Mouse (Mus musculus) kidney, embryonic 15.5 days (tissue): ENCODE measurements around the gene Frmd4b. TPM values are rescaled to one million over a fixed set of nuclear protein-coding genes. Genes with fewer than 3 reads are reported as not detected.
A peak's percentile ranks its signal among the peaks of the same experiment; 100 is the strongest.

ENCODE experiments used
- ATAC-seq: fragments of 200-750 bp; cut with Nextera tagmentation; replicated peaks from 2 replicates; pipeline ENCODE4 v1.8.0; 2017; ENCODE audit warnings: moderate TSS enrichment; ENCODE audit not compliant: low FRiP score
- H3K27ac ChIP-seq: fragments of 300-500 bp; sonication (generic); 2 replicates; pipeline ENCODE4 v1.5.1; 2015; ENCODE audit warnings: mild to moderate bottlenecking, inconsistent platforms
- H3K27me3 ChIP-seq: fragments of 300-500 bp; sonication (generic); 2 replicates; pipeline ENCODE4 v1.6.1; 2015; ENCODE audit warnings: inconsistent platforms
- H3K36me3 ChIP-seq: fragments of 300-500 bp; sonication (generic); 2 replicates; pipeline ENCODE4 v1.6.1; 2015; ENCODE audit warnings: inconsistent platforms
- H3K4me1 ChIP-seq: fragments of 300-500 bp; sonication (generic); 2 replicates; pipeline ENCODE4 v1.6.1; 2015; ENCODE audit warnings: inconsistent platforms
- H3K4me2 ChIP-seq: fragments of 300-500 bp; sonication (generic); 2 replicates; pipeline ENCODE4 v1.6.1; 2015; ENCODE audit warnings: moderate library complexity, mild to moderate bottlenecking, inconsistent platforms
- H3K4me3 ChIP-seq: fragments of 300-500 bp; sonication (generic); replicated peaks from 2 replicates; pipeline ENCODE4 v1.5.1; 2015; ENCODE audit warnings: mild to moderate bottlenecking, inconsistent platforms
- H3K9ac ChIP-seq: fragments of 300-500 bp; sonication (generic); 2 replicates; pipeline ENCODE4 v1.6.1; 2015; ENCODE audit warnings: mild to moderate bottlenecking, inconsistent platforms
- H3K9me3 ChIP-seq: fragments of 300-500 bp; sonication (generic); replicated peaks from 2 replicates; pipeline ENCODE4 v1.6.1; 2016; ENCODE audit warnings: inconsistent platforms
- WGBS: fragments of 180-500 bp; shearing (Covaris S2); methylation state at CpG from one replicate; pipeline ENCODE4 v1.1.7; 2015; ENCODE audit warnings: mixed read lengths; 5-methylcytosine and 5-hydroxymethylcytosine counted together
- polyA plus RNA-seq: library from polyadenylated mRNA; unstranded; fragments of >200 nt; fragmentation: Nextera tagmentation; extraction: Ambion mirVana; gene quantifications from 2 replicates; pipeline ENCODE4 v1.2.1, GENCODE M21; 2015

Gene Frmd4b
- polyA plus RNA-seq, 1 experiment from 2014 or later: 16.2 TPM

DNA sequence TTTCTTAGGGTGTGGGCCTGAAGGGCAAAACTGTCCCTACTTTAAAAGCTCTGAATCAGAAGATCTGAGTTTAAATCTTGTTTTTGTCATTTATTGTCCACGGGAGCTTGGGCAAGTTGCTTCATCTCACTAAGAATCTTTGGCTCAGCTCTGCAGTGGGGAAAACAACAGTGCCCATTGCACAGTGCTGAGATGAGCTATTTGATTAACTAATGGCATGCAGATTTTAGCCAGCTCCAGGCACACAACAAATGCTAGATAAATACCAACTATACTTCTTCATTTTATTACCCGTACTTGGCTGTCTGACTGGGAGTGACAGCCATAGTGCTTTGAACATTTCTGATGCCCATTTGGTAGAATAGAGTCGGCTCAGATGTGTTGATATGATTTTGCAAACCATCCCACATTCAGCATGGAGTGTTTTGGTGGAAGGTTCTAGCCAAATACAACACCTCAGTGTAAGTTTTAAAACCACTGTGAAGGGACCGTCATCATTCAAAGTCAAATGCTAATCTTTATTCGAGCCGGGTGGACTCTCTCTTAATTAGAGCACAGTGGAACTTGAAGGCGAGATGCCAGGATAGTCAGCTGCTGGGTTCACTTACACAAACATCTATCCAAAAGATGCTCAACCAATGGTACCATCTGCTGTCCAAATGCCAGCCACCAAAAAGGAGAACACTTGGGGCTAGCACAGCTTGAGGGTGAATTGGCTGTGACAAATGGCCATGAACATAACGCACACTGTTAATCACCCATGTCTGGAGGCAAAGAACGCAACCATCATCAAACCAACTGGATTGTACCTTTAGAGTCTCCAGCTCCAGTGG, 313.8 kb downstream of the Frmd4b start:
- WGBS: 77% methylated on average over 9 of the region's 9 CpGs
- ATAC-seq: no peak
- no peaks in the 10 kb centered on the region for H3K27me3 ChIP-seq
- H3K4me1 ChIP-seq: no peaks in the 10 kb centered on the region
- no peak overlapping the region for H3K9ac ChIP-seq
- no peak overlapping the region for H3K4me3 ChIP-seq
- no peaks in the 10 kb centered on the region for H3K9me3 ChIP-seq
- H3K36me3 ChIP-seq: peaks cover 61% of the 10 kb centered on the region
- H3K4me2 ChIP-seq: no peak overlapping the region
- H3K27ac ChIP-seq: no peak overlapping the region

GRCm38 (mm10) chr6:97302303-97302702, 315.0 kb downstream of the Frmd4b start:
- no peak for ATAC-seq
- H3K4me1 ChIP-seq: no peaks in the 10 kb centered on the region
- H3K4me2 ChIP-seq: no peak overlapping the region
- no peak overlapping the region for H3K27ac ChIP-seq
- no peaks in the 10 kb centered on the region for H3K9me3 ChIP-seq
- H3K27me3 ChIP-seq: no peaks in the 10 kb centered on the region
- 89% methylated on average over 7 of the region's 7 CpGs for WGBS
- no peak overlapping the region for H3K9ac ChIP-seq
- H3K4me3 ChIP-seq: no peak overlapping the region
- H3K36me3 ChIP-seq: peaks cover 65% of the 10 kb centered on the region

DNA sequence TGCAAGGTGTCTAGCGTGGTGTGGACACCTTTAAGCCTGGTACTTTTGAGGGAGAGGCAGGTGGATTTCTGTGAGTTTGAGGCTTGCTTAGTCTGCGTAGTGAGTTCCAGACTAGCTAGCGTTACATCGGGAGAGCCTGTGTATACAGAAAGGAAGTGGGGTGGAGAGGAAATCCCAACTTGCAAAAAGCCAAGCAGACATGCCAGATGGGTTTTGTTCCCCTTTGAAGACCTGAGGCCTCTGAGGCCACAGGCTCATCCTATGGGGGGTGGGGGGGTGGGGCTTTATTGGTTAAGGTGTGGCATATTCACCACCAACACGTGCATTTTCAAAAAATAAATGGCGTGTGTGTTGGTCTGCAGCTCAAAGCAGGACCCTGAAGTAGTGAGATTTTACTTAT, 316.7 kb downstream of the Frmd4b start:
- H3K4me3 ChIP-seq: no peak overlapping the region
- H3K27me3 ChIP-seq: no peaks in the 10 kb centered on the region
- ATAC-seq: no peak
- WGBS: 92% methylated on average over 6 of the region's 6 CpGs
- H3K4me1 ChIP-seq: no peaks in the 10 kb centered on the region
- no peak overlapping the region for H3K4me2 ChIP-seq
- H3K27ac ChIP-seq: no peak overlapping the region
- H3K9ac ChIP-seq: no peak overlapping the region
- peaks cover 69% of the 10 kb centered on the region for H3K36me3 ChIP-seq
- H3K9me3 ChIP-seq: no peaks in the 10 kb centered on the region

GRCm38 (mm10) chr6:97300180-97300579, 317.2 kb downstream of the Frmd4b start:
- H3K9me3 ChIP-seq: no peaks in the 10 kb centered on the region
- no peaks in the 10 kb centered on the region for H3K27me3 ChIP-seq
- H3K4me1 ChIP-seq: no peaks in the 10 kb centered on the region
- H3K4me3 ChIP-seq: no peak overlapping the region
- WGBS: 93% methylated on average over 6 of the region's 6 CpGs
- peaks cover 69% of the 10 kb centered on the region for H3K36me3 ChIP-seq
- no peak for ATAC-seq
- no peak overlapping the region for H3K27ac ChIP-seq
- no peak overlapping the region for H3K4me2 ChIP-seq
- H3K9ac ChIP-seq: no peak overlapping the region

DNA sequence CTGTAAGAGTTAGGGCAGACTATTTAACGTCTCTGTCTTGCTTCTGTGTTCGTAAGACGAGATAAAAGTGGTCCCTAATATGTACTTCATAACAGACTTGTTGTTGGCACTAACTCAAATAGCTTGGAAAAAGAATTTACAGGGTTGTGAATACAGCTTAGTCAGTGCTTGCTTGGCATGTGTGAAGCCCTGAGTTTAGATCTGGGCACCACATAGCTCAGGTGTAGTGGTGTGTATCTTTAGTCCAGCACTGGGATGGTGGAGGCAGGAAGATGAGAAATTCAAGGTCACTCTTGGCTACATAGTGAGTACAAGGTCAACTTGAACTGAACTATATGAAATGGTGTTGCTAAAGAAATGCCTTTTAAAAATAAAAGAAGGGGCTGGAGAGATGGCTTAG, 320.2 kb downstream of the Frmd4b start:
- Histone ChIP-seq H3K27ac (no peak overlapping the region), H3K4me3 (no peak overlapping the region), H3K4me1 (no peaks in the 10 kb centered on the region), H3K36me3 (peaks cover 54% of the 10 kb centered on the region), H3K4me2 (no peak overlapping the region), H3K9ac (no peak overlapping the region), H3K9me3 (no peaks in the 10 kb centered on the region), H3K27me3 (no peaks in the 10 kb centered on the region)
- ATAC-seq: no peak
- 75% methylated on average over 3 of the region's 3 CpGs for WGBS

DNA sequence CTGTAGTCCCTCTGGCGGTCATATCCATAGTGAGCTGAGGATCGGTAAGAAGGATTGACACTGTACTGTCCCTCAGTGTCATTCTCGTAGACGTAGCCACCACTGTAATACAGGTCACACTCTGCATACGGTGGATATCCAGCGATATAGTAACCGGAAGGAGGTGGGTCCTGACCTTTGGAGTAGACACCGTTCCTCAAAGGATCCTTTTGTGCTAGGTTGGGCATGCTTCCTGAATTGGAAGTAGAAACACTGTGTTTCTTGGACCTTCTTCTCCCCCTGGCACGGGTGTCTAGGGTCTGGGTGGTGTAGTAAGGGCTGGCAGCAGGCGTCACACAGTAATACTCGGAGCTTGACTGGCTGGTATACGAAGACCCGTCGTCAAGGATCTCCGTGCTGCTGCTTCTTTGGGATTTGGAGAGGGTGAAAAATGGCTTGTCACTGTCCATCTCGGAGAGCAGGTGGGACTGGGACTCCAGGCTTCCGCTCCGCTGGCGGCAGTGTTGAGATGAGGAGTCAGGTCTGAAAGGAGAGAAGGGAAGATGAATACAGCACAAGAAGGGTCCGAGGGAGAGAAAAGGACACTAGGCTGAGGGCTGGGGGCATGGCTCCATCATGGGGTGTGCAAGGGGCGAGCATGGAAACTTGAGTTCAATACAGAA, 321.3 kb downstream of the Frmd4b start:
- Histone ChIP-seq H3K4me2 (no peak overlapping the region), H3K27me3 (no peaks in the 10 kb centered on the region)
- 94% methylated on average over 21 of the region's 21 CpGs for WGBS

GRCm38 (mm10) chr6:97295416-97295815, 321.9 kb downstream of the Frmd4b start:
- Histone ChIP-seq H3K27me3 (no peaks in the 10 kb centered on the region), H3K4me2 (no peak overlapping the region), H3K4me3 (no peak overlapping the region), H3K36me3 (peaks cover 53% of the 10 kb centered on the region), H3K9ac (no peak overlapping the region), H3K4me1 (peaks cover 7% of the 10 kb centered on the region; the same call in 1 of the 2 replicates), H3K9me3 (no peaks in the 10 kb centered on the region), H3K27ac (no peak overlapping the region)
- 79% methylated on average over 9 of the region's 9 CpGs for WGBS
- ATAC-seq: no peak

More for the DNA sequence above, 321.3 kb downstream of the Frmd4b start:
- H3K4me1 ChIP-seq: peaks cover 6% of the 10 kb centered on the region; the same call in 1 of the 2 replicates
- H3K4me3 ChIP-seq: no peak overlapping the region
- H3K36me3 ChIP-seq: peaks cover 55% of the 10 kb centered on the region
- H3K9ac ChIP-seq: no peak overlapping the region
- ATAC-seq: no peak
- H3K9me3 ChIP-seq: no peaks in the 10 kb centered on the region
- no peak overlapping the region for H3K27ac ChIP-seq

GRCm38 (mm10) chr6:97293667-97294569, 323.4 kb downstream of the Frmd4b start:
- Histone ChIP-seq H3K4me3 (no peak overlapping the region), H3K4me1 (peaks cover 9% of the 10 kb centered on the region; the same call in 1 of the 2 replicates), H3K9me3 (no peaks in the 10 kb centered on the region), H3K27me3 (no peaks in the 10 kb centered on the region), H3K9ac (no peak overlapping the region), H3K4me2 (no peak overlapping the region), H3K27ac (no peak overlapping the region), H3K36me3 (peaks cover 44% of the 10 kb centered on the region)
- no peak for ATAC-seq
- 80% methylated on average over 12 of the region's 12 CpGs for WGBS

DNA sequence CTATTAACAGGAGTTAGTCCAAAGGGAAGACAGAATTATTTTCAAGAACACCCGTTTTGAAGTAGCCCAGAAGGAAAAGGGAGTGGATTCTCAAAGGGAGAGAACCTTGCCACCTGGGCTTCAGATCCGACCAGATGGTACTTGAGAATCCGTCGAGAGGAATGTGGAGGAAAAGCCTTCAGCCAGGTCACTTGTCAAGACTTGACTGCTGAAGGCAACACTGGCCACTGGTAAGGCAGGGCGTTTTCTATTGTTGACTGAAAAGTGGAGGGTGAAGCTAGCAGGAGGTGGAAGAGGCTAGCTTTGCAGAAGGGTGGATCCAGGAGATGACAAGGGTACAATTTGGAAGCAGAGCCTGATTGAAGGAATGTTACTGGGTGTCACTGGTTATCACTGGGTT, 324.4 kb downstream of the Frmd4b start:
- Histone ChIP-seq H3K4me1 (peaks cover 15% of the 10 kb centered on the region), H3K27ac (no peak overlapping the region), H3K9me3 (no peaks in the 10 kb centered on the region), H3K4me2 (no peak overlapping the region), H3K36me3 (peaks cover 42% of the 10 kb centered on the region), H3K27me3 (no peaks in the 10 kb centered on the region), H3K9ac (no peak overlapping the region), H3K4me3 (no peak overlapping the region)
- WGBS: 75% methylated on average over 5 of the region's 5 CpGs
- no peak for ATAC-seq

DNA sequence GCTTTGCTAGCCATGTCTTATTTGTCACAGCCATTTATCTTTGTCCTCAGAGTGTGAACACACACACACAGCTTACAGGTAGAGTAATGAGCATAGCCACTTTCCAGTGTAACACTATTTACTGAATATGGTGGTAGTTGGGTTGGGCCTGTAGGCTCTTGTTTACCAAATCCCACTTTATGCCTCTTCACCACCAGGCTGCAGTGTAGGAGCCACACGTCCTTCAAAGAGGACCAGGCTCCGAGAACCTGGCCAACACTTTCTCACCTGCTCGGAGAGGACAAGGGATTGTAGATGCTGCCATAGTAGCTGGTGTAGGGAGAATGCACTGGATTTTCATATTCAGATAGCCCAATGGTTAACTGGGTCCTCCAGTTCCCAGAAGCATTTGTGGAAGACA, 325.2 kb downstream of the Frmd4b start:
- ATAC-seq: no peak
- Histone ChIP-seq H3K4me2 (no peak overlapping the region), H3K9ac (no peak overlapping the region), H3K9me3 (no peaks in the 10 kb centered on the region), H3K36me3 (peaks cover 42% of the 10 kb centered on the region), H3K4me1 (peaks cover 15% of the 10 kb centered on the region), H3K27me3 (no peaks in the 10 kb centered on the region), H3K4me3 (no peak overlapping the region), H3K27ac (no peak overlapping the region)
- 97% methylated on average over 3 of the region's 3 CpGs for WGBS

DNA sequence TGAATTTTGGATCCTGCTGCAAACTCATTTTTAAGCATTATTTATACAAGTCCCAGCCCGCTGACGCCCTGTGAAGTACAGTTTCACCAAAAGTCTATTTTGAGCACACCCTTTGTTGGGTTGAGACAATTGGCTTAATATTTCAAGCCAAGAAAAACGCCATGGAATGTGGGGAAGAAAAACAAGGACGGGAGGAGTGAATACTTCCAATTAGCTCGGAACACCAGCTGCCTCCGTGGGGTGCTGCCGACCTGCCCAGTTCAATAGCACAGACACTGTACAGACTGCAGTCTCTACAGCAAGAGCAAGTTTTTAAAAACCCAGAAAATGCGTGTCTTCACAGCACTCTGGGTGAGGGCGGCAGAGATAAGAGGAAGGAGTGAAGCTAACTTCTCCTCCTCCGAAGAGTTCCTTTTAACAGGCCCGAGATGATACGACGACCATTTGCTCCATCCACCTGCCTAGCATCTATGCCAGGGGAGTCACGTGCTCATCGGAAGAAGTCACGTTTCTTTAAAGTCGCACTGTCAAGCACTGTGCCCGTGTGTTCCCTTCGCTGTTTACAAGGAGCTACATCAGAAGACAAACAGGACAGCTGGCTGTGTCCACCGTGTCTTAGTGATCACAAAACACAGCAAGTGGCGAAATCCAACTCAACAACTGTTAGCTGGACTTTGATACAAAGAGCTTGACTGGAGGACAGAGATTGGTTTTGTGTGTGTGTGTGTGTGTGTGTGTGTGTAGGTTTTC, 326.0 kb downstream of the Frmd4b start:
- Histone ChIP-seq H3K9ac (no peak overlapping the region), H3K4me1 (peaks cover 15% of the 10 kb centered on the region), H3K4me2 (peak overlapping the region; percentile 12; the same call in 1 of the 2 replicates), H3K36me3 (peaks cover 37% of the 10 kb centered on the region), H3K27me3 (no peaks in the 10 kb centered on the region), H3K9me3 (no peaks in the 10 kb centered on the region), H3K4me3 (no peak overlapping the region), H3K27ac (peak overlapping the region; percentile 57)
- WGBS: 65% methylated on average over 21 of the region's 21 CpGs
- ATAC-seq: no peak
